In the genomic region with DNA sequence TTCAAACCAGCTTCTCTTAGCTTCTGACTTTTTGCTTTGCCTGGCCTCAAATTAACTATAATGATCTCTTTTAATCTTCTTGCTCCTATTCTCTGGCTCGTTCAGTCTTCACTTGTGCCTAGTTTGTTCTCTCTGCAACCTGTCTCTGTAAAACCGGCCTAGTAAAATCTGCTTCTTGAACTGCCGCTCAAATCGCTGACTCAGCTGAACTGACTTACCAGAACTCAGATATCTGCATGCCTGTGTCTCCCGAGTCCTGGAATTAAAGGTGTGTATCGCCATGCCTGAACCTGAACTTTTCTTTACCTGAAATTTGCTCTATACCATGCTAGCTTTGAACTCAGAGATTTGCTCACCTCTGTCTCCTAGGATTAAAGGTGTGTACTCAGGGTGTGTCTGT, we compare ENCODE assay signal across 25 mouse cellular contexts.
"Had no signal": no experiment of that assay in that cellular context is flagged by ENCODE, and none has a peak within 500 bp of the region (broad histone marks: within the 10 kb centered on the region; RNA-seq: fewer than 3 reads in every experiment).

No protein-coding gene starts in this region.

- H3K4me3 ChIP-seq: heart, embryonic 10.5 days; heart, embryonic 12.5 days; hindbrain, embryonic 13.5 days; hindbrain, embryonic 15.5 days; kidney, embryonic 15.5 days; limb, embryonic 10.5 days; limb, embryonic 12.5 days; liver, embryonic 13.5 days; liver, embryonic 15.5 days had no signal

- H3K4me1 ChIP-seq: heart, embryonic 10.5 days; heart, embryonic 12.5 days; kidney, embryonic 15.5 days; limb, embryonic 10.5 days; liver, embryonic 13.5 days; liver, embryonic 15.5 days had no signal

- H3K9ac ChIP-seq: heart, embryonic 12.5 days; hindbrain, embryonic 13.5 days; hindbrain, embryonic 15.5 days; kidney, embryonic 15.5 days; limb, embryonic 12.5 days; liver, embryonic 13.5 days; liver, embryonic 15.5 days; liver, postnatal 0 days had no signal

- H3K36me3 ChIP-seq: heart, embryonic 10.5 days; heart, embryonic 12.5 days; hindbrain, embryonic 13.5 days; hindbrain, embryonic 15.5 days; kidney, embryonic 15.5 days; limb, embryonic 10.5 days; limb, embryonic 12.5 days; liver, embryonic 13.5 days; liver, embryonic 15.5 days had no signal

- DNase-seq: gastrocnemius, postnatal 14 days; gastrocnemius, postnatal 36 days; heart, adult 18-20 months; heart, postnatal 10 days; heart, postnatal 36 days; kidney, adult 11 months; kidney, adult 2 months; kidney, adult 9 months; kidney, postnatal 14 days; kidney, postnatal 36 days; layer of hippocampus, adult 9-11 months; layer of hippocampus, postnatal 36 days; liver; liver, embryonic 13.5 days; liver, postnatal 0 days had no signal

- H3K27ac ChIP-seq: heart, embryonic 10.5 days; hindbrain, embryonic 13.5 days; hindbrain, embryonic 15.5 days; hindbrain, postnatal 0 days; kidney, embryonic 15.5 days; kidney, postnatal 0 days; limb, embryonic 10.5 days; limb, embryonic 12.5 days; liver, embryonic 13.5 days; liver, embryonic 15.5 days had no signal

- H3K9me3 ChIP-seq: heart, embryonic 10.5 days; heart, embryonic 12.5 days; hindbrain, embryonic 13.5 days; hindbrain, embryonic 15.5 days; kidney, embryonic 15.5 days; limb, embryonic 10.5 days; limb, embryonic 12.5 days; liver, embryonic 13.5 days; liver, embryonic 15.5 days had no signal
